8 mouse cellular contexts compared by ENCODE assay signal in genomic region chr5:125391609-125392008, GRCm38 (mm10). TPM values are rescaled to one million over a fixed set of nuclear protein-coding genes. Genes with fewer than 3 reads are reported as not detected.
DNase-seq lines count a peak whose midpoint lies in the region; ATAC-seq lines count a peak whose summit lies in the region.

No protein-coding gene starts in this region.

- no peak overlapping the region for H3K9ac ChIP-seq in forebrain, embryonic 15.5 days (replicated peaks)
- H3K9ac ChIP-seq in forebrain, embryonic 12.5 days, result no peak overlapping the region
- no peak overlapping the region for H3K9ac ChIP-seq in hindbrain, embryonic 14.5 days

- H3K4me3 ChIP-seq in forebrain, embryonic 15.5 days, result no peak overlapping the region
- no peak overlapping the region for H3K4me3 ChIP-seq in forebrain, embryonic 12.5 days (replicated peaks)
- H3K4me3 ChIP-seq in hindbrain, embryonic 14.5 days (replicated peaks; ENCODE audit: low read length), result no peak overlapping the region

- H3K9me3 ChIP-seq in forebrain, embryonic 15.5 days, result no peaks in the 10 kb centered on the region
- H3K9me3 ChIP-seq in forebrain, embryonic 12.5 days, result no peaks in the 10 kb centered on the region
- H3K9me3 ChIP-seq in hindbrain, embryonic 14.5 days (ENCODE audit: control insufficient read depth, low read length), result no peaks in the 10 kb centered on the region

- H3K27ac ChIP-seq in forebrain, embryonic 15.5 days (replicated peaks), result peak overlapping the region; percentile 98
- H3K27ac ChIP-seq in forebrain, embryonic 12.5 days, result no peak overlapping the region
- peak overlapping the region; percentile 100 for H3K27ac ChIP-seq in hindbrain, embryonic 14.5 days

- H3K27me3 ChIP-seq in forebrain, embryonic 15.5 days, result no peaks in the 10 kb centered on the region
- H3K27me3 ChIP-seq in forebrain, embryonic 12.5 days, result no peaks in the 10 kb centered on the region
- H3K27me3 ChIP-seq in hindbrain, embryonic 14.5 days (ENCODE audit: control insufficient read depth, insufficient read depth, low read length), result no peaks in the 10 kb centered on the region

- no peaks in the 10 kb centered on the region for H3K36me3 ChIP-seq in forebrain, embryonic 15.5 days
- no peaks in the 10 kb centered on the region; the same call in 1 of the 2 replicates for H3K36me3 ChIP-seq in forebrain, embryonic 12.5 days (replicated peaks)
- no peaks in the 10 kb centered on the region for H3K36me3 ChIP-seq in hindbrain, embryonic 14.5 days (replicated peaks; ENCODE audit: control insufficient read depth, insufficient read depth)

- peak; percentile 77 for DNase-seq in adrenal gland, postnatal 25 days
- peak; percentile 73 to 79 for DNase-seq in frontal cortex, postnatal 14 days (ENCODE audit: low spot score in 2 of 2)
- no peak for DNase-seq in hindbrain, embryonic 14.5 days (ENCODE audit: low spot score)
- peak; percentile 58 to 82 for DNase-seq in layer of hippocampus, postnatal 14 days (ENCODE audit: low spot score in 2 of 2)
- peak; percentile 90 for DNase-seq in lung, postnatal 36 days

- peaks cover 57% of the 10 kb centered on the region for H3K4me1 ChIP-seq in forebrain, embryonic 15.5 days
- peaks cover 36% of the 10 kb centered on the region for H3K4me1 ChIP-seq in forebrain, embryonic 12.5 days
- peaks cover 35% of the 10 kb centered on the region for H3K4me1 ChIP-seq in hindbrain, embryonic 14.5 days (replicated peaks; ENCODE audit: control insufficient read depth, insufficient read depth, low read length)

- WGBS in forebrain, embryonic 15.5 days, result 65% methylated on average over 5 of the region's 5 CpGs
- WGBS in forebrain, embryonic 12.5 days, result 90% methylated on average over 5 of the region's 5 CpGs
- 82% methylated on average over 5 of the region's 5 CpGs for WGBS in hindbrain, embryonic 14.5 days

- H3K4me2 ChIP-seq in forebrain, embryonic 15.5 days (replicated peaks), result no peak overlapping the region
- H3K4me2 ChIP-seq in forebrain, embryonic 12.5 days, result no peak overlapping the region
- no peak overlapping the region for H3K4me2 ChIP-seq in hindbrain, embryonic 14.5 days (replicated peaks)

- ATAC-seq in forebrain, embryonic 15.5 days (replicated peaks), result no peak
- ATAC-seq in forebrain, embryonic 12.5 days (ENCODE audit: low FRiP score), result no peak
- ATAC-seq in hindbrain, embryonic 14.5 days (ENCODE audit: low FRiP score), result no peak
- ATAC-seq in activated CD4-positive, CD25-positive, alpha-beta regulatory T cell, adult 4 months, result no peak

RNA-seq across cellular contexts. Expression of gene Ubc, which starts 1.6 kb away (rescaled TPM):
- 1,235 and 1,278 TPM in 2 replicates for polyA plus RNA-seq in forebrain, embryonic 15.5 days (2015; fragmentation: Nextera tagmentation; extraction: Ambion mirVana)
- 1,113 and 1,114 TPM in 2 replicates for polyA plus RNA-seq in forebrain, embryonic 12.5 days (2016; fragmentation: Nextera tagmentation; extraction: Ambion mirVana)
- 1,462 and 1,631 TPM in 2 replicates for total RNA-seq in adrenal gland, postnatal 25 days (2021)
- 1,333 and 1,355 TPM in 2 replicates for polyA plus RNA-seq in hindbrain, embryonic 14.5 days (2014; fragmentation: Nextera tagmentation; extraction: Ambion mirVana)
- 100 to 1,000 TPM; 755 to 828 TPM for total RNA-seq in layer of hippocampus, postnatal 14 days (2021)
- 1,000 to 10,000 TPM in 1 of 2 experiments, 100 to 1,000 TPM in 1; 706 to 1,210 TPM for polyA plus RNA-seq in activated CD4-positive, CD25-positive, alpha-beta regulatory T cell, adult 4 months (2017; shearing (Covaris generic))

RNA-seq across cellular contexts. Expression of gene Gm10382, which starts 2.5 kb away (rescaled TPM):
- 0.55 TPM in 2 replicates for polyA plus RNA-seq in forebrain, embryonic 15.5 days (2015; fragmentation: Nextera tagmentation; extraction: Ambion mirVana)
- polyA plus RNA-seq in forebrain, embryonic 12.5 days (2016; fragmentation: Nextera tagmentation; extraction: Ambion mirVana), result 0.91 and 0.97 TPM in 2 replicates
- not detected in 2 replicates for total RNA-seq in adrenal gland, postnatal 25 days (2021)
- polyA plus RNA-seq in hindbrain, embryonic 14.5 days (2014; fragmentation: Nextera tagmentation; extraction: Ambion mirVana), result 0.63 TPM in 1 of 2 replicates, not detected in the other
- total RNA-seq in layer of hippocampus, postnatal 14 days (2021), result under 1 TPM; 0.28 to 0.52 TPM
- polyA plus RNA-seq in activated CD4-positive, CD25-positive, alpha-beta regulatory T cell, adult 4 months (2017; shearing (Covaris generic)), result 1 to 10 TPM in 1 of 2 experiments, under 1 TPM in 1; 0.68 to 1.1 TPM

RNA-seq across cellular contexts. Expression of gene Dhx37, which starts 42.3 kb away (rescaled TPM):
- polyA plus RNA-seq in forebrain, embryonic 15.5 days (2015; fragmentation: Nextera tagmentation; extraction: Ambion mirVana), result 11.3 and 13.4 TPM in 2 replicates
- 16.5 and 17.1 TPM in 2 replicates for polyA plus RNA-seq in forebrain, embryonic 12.5 days (2016; fragmentation: Nextera tagmentation; extraction: Ambion mirVana)
- total RNA-seq in adrenal gland, postnatal 25 days (2021), result 17.5 and 25.9 TPM in 2 replicates
- 6.8 and 10.2 TPM in 2 replicates for polyA plus RNA-seq in hindbrain, embryonic 14.5 days (2014; fragmentation: Nextera tagmentation; extraction: Ambion mirVana)
- total RNA-seq in layer of hippocampus, postnatal 14 days (2021), result 10 to 100 TPM; 12.4 to 13.8 TPM
- 10 to 100 TPM in 1 of 2 experiments, 1 to 10 TPM in 1; 6.1 to 13.8 TPM for polyA plus RNA-seq in activated CD4-positive, CD25-positive, alpha-beta regulatory T cell, adult 4 months (2017; shearing (Covaris generic))

RNA-seq across cellular contexts. Expression of gene Bri3bp, which starts 49.8 kb away (rescaled TPM):
- 35.9 and 38.0 TPM in 2 replicates for polyA plus RNA-seq in forebrain, embryonic 15.5 days (2015; fragmentation: Nextera tagmentation; extraction: Ambion mirVana)
- 37.4 and 43.0 TPM in 2 replicates for polyA plus RNA-seq in forebrain, embryonic 12.5 days (2016; fragmentation: Nextera tagmentation; extraction: Ambion mirVana)
- total RNA-seq in adrenal gland, postnatal 25 days (2021), result 18.4 and 37.3 TPM in 2 replicates
- polyA plus RNA-seq in hindbrain, embryonic 14.5 days (2014; fragmentation: Nextera tagmentation; extraction: Ambion mirVana), result 34.3 and 36.7 TPM in 2 replicates
- total RNA-seq in layer of hippocampus, postnatal 14 days (2021), result 10 to 100 TPM; 89.0 to 90.0 TPM
- 10 to 100 TPM; 13.7 to 14.3 TPM for polyA plus RNA-seq in activated CD4-positive, CD25-positive, alpha-beta regulatory T cell, adult 4 months (2017; shearing (Covaris generic))

RNA-seq across cellular contexts. Expression of gene Scarb1, which starts 50.7 kb away (rescaled TPM):
- 27.7 and 28.5 TPM in 2 replicates for polyA plus RNA-seq in forebrain, embryonic 15.5 days (2015; fragmentation: Nextera tagmentation; extraction: Ambion mirVana)
- polyA plus RNA-seq in forebrain, embryonic 12.5 days (2016; fragmentation: Nextera tagmentation; extraction: Ambion mirVana), result 31.5 and 38.7 TPM in 2 replicates
- 1,988 and 2,596 TPM in 2 replicates for total RNA-seq in adrenal gland, postnatal 25 days (2021)
- 36.5 and 39.9 TPM in 2 replicates for polyA plus RNA-seq in hindbrain, embryonic 14.5 days (2014; fragmentation: Nextera tagmentation; extraction: Ambion mirVana)
- total RNA-seq in layer of hippocampus, postnatal 14 days (2021), result 10 to 100 TPM; 46.1 to 54.3 TPM
- 1 to 10 TPM; 8.8 to 9.4 TPM for polyA plus RNA-seq in activated CD4-positive, CD25-positive, alpha-beta regulatory T cell, adult 4 months (2017; shearing (Covaris generic))
